Mouse (Mus musculus) activated CD4-positive, CD25-positive, alpha-beta regulatory T cell, adult 4 months (primary cell): Measurements from ENCODE around the gene Nosip. TPM values are rescaled to one million over a fixed set of nuclear protein-coding genes. Genes with fewer than 3 reads are reported as not detected.

ENCODE experiments used
- ATAC-seq: one replicate; pipeline ENCODE4 v1.8.0; 2017
- polyA plus RNA-seq, 2 experiments: library from polyadenylated mRNA; unstranded; fragments of 100-300 nt; shearing (Covaris generic); gene quantifications; one replicate each; pipeline ENCODE4 v1.2.1; 2017

Gene Nosip
- polyA plus RNA-seq, 2 experiments from 2014 or later: 143 to 161 TPM

DNA sequence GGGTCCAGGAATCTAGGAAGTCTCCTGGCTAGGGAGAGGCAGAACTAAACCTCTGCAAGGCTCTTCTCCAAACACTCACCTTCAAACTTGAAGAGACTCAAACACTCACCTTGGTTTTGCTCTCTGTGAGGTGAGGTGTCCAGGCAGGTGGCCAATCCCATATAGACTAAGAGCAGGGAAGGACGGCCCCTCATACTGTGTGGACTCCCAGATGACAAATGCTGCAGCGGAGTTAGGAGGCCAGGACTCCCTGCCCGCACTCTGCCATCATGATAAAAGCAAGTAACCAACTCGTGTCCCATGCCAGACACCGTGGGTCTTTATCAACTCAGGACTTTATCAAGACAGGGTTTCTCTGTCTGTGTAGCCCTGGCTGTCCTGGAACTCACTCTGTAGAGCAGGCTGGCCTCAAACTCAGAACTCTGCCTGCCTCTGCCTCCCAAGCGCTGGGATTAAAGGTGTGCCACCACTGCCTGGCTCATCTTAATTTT, 1.6 kb upstream of the Nosip start:
- no peak for ATAC-seq

DNA sequence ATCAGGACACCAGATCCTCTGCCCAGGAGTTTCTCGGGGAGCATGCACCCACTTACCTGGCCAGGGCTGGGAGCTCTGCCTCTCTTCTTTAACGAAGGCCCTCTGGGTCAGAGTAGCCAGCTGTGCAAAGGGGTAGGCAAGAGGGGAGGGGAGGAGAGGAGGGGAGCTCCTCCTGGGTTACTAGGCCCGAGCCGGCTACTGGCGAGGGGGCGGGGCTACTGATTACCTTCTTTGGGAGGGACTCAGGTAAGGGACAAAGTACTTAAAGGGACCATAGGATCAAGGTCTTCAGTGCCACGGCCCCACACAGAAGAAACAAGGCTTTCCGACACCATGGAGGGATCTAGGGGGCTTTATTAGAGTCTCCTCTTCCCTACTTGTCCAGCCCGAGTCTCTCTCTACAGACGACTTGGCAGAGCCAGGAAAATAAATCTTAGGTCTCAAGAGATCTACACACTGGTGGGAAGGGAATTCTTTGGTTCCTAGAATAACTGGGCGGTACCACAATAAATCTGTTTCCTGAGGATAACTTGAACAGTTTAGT, 625 bp upstream of the Nosip start:
- ATAC-seq: no peak

DNA sequence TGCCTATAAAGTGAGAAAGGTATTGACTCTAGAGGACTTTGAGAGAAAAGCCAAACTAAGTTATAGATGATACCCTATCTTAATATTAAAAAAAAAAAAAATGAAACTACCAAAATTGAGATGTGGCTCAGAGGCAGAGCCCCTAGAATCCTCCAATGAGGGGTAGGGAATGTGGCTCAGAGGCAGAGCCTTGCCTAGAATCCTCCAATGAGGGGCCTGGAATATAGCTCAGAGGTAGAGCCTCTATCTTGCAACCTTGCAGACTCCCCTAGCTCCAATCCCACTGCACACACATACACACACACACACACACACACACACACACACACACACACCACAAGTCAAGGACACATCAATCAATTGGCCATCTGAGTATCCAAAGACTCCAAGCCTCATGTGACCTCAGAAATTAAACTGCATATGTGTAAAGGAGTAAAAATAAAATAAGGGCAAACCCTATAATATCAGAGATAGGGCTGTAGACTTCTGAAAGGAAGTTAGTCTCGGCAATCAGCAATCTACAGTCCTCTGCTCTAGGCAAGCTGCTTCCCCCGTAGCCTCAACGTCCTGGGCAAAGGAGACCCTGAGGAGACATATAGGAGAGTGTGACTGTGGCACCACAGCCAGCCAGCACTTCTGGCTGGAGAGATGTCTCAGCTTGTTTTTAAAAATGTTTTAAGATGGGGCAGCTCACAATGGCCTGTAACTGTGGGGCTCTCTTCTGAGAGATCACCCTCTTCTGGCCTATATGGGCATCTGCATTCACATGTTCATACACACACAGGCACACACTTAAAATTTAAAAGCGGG, 5.2 kb downstream of the Nosip start:
- ATAC-seq: no peak

DNA sequence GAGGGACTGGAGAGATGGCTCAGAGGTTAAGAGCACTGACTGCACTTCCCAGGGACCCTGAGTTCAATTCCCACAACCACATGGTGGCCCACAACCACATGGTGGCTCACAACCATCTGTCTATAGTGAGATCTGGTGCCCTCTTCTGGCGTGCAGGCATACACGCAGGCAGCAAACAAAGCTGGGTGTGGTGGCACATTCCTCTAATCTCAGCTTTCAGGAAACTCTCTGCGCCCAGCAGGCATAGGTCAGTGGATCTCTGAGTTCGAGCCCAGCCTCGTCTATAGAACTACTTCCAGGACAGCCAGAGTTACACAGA, 5.7 kb downstream of the Nosip start:
- ATAC-seq: no peak

DNA sequence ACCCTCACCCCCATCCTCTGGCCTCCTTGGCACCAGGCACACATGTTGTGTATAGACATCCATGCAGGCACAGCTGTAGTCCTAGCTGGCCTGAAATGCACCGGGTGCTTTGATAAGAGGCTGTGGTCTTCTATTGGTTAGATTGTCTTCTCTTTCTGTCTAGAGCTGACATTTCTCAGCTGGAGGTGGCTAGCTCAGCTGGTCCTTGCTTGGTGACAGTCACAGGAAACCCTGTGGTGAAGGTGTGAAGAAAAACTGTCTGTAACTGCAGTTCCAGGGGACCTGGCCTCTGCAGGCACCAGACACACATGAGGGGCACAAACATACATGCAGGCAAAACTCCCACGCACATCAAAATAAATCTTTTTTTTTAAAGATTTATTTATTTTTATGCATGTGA, 7.4 kb downstream of the Nosip start:
- peak; percentile 85 for ATAC-seq

DNA sequence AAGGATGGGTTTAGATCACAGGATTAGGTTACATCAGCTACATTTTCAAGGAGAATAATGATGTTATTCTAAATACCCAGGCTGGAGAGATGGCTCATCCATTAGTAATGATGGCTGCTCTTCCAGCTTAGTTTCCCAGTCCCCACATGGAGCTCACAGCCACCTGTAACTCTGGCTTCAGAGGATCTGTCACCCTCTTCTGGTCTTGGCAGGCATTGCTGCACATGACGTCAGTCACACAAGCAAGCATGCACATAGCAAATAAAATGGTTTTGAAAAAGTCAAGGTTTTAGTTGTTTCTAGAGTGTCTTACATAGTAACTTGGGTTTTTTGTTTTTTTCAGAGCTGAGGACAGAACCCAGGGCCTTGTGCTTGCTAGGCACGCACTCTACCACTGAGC, 10.0 kb downstream of the Nosip start:
- no peak for ATAC-seq

DNA sequence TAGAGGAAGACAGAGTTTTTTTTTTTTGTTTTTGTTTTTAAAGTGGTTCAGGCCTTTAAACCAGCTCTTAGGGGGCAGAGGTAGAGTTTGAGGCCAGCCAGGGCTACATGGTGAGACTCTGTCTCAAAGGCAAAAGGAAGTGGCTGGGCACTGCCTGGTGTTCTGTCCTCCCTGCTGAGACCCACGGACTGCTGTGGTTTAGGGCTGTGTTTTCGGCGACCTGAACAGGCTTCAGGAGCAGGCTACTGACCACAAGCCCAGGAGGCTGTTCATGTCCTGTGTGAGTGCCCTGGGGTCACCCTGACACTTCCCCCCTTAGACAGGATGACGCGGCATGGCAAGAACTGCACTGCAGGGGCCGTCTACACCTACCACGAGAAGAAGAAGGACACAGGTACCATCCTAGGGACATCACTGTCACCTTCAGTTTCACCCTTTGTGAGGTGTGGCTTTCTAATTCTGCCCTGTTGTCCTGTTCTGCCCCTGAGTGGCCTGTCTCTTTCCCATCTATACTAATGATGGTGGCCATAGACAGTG, 11.0 kb downstream of the Nosip start:
- ATAC-seq: no peak

DNA sequence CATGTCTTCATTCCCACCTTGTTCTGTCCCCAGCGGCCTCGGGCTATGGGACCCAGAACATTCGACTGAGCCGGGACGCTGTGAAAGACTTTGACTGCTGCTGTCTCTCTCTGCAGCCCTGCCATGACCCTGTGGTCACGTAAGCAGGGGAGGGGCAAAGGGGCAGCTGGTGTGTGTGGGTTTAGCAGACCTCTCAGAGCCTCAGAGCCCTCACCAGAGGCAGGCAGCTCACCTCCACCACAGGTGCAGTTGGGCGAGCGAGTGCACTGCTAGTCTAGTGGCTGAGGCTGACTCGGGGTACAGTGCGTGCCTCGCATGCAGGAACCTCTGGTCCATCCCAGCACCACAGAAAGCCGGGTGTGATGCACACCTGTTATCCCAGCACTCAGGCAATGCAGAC, 11.7 kb downstream of the Nosip start:
- no peak for ATAC-seq

DNA sequence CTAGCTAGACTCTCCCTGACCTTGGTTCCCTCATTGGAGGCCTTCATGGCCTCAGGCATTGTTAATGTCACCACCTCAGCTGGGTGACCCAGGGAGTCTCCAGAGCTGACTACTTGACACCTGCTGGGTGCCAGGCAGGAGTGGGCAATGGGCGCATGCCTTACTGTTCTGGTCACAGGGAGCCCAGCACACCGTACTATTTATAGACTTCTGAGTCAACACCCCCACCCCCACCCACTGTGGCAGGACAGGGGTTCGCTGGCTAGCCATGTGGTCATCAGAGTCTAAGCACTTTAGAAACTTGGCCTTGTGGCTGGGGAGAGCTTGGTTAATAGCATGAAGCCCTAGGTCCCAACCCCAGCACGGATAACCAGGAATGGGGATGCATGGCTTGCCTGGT, 13.2 kb downstream of the Nosip start:
- ATAC-seq: no peak

DNA sequence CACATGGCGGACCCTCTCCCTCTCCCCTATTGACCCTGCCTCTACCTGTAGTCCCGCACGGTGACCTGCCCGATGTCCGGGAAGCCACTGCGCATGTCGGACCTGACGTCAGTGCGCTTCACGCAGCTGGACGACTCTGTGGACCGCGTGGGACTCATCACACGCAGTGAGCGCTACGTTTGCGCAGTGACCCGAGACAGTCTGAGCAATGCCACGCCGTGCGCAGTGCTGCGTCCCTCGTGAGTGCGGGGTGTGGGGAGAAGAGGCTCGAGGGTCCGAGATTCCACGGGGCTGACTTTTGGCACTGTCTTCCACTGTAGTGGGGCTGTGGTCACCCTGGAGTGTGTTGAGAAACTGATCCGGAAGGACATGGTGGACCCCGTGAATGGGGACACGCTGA, 14.3 kb downstream of the Nosip start:
- no peak for ATAC-seq

DNA sequence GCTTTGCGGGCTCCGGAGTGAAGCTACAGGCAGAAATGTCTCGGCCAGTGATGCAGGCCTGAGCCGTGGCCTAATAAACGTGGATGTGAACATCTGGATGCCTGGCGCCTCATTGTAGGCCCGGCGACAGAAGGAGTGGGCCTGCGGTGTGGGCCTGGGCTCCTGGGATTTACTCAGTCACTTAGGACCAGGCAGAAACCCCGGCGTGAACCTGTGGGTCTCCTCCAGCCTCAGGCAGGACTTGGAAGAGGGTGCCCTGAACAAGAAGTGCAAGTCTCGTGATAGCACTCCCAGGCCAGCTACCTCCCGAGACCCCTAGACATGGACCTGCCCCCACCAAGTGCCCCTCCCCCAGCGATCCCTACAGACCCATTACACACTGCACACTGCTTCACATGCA, 15.1 kb downstream of the Nosip start:
- ATAC-seq: no peak

DNA sequence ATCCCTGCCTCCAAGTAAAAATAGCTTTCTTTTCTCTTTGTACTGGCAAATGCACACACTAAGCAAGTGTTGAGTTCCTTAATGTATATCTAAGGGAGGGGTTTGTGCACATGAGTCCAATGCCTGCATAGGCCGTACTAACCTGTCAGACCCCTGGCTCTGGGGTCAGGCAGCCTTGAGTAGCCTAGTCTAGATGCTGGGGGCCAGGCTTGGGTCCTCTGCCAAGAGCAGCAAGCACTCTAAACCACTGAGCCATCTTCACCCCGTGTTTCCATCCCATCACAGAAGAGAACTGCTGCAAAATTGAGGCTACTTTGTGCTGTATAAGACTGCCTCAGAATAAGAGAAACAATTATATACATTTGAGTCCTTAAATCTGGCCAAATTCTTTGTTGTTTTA, 15.6 kb downstream of the Nosip start:
- no peak for ATAC-seq

DNA sequence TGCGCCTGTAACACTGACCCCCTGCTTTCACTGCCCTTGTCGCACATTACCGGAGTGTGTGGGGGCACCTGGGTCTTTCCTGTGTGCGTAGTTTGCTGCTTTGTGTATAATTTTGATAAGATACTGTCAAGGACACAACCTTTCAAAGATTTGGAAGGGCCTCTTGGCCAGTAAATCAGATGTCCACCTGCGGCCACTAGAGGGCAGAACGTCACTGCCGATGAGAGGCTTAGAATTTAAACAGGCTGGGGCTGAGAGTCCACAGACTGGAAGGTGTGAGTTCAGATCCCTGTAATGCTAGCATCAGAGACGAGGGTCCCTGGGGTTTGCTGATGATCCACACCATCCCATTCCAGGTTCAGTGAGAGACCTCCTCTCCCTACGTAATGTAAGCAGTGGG, 16.3 kb downstream of the Nosip start:
- ATAC-seq: no peak

DNA sequence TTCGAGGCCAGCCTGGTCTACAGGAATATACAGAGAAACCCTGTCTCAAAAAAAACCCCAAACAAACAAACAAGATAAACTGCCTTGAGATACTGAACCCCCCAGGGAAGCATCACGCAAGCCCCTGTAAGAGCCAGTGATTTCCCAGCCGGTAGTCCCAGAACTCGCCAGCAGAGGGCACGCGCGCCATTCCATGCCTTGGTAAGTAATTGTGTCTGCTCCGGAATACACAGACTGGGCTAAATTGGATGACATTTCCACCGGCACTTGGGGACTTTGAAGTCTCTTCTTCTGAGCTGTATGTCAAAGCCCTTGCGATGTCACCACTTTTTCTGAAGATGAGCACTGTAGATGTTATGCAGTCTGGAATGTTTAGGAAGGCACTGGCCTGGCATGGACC, 17.6 kb downstream of the Nosip start:
- peak; percentile 50 for ATAC-seq

DNA sequence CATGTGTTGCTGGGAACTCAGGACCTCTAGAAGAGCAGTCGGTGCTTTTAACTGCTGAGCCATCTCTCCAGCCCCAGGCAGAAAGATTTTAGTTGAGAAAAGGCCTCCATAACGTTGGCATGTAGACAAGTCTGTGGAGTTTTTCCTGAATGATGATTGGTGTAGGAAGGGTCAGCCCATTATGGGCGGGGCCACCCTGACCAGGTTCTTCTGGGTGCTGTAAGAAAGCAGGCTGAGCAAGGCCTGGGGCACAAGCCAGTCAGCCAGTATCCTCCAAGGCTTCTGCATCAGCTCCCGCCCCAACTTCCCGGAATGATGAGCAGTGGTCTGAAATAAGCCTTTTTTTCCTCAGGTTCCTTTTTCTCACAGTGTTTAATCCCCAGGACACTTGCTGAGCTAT, 18.8 kb downstream of the Nosip start:
- ATAC-seq: no peak

DNA sequence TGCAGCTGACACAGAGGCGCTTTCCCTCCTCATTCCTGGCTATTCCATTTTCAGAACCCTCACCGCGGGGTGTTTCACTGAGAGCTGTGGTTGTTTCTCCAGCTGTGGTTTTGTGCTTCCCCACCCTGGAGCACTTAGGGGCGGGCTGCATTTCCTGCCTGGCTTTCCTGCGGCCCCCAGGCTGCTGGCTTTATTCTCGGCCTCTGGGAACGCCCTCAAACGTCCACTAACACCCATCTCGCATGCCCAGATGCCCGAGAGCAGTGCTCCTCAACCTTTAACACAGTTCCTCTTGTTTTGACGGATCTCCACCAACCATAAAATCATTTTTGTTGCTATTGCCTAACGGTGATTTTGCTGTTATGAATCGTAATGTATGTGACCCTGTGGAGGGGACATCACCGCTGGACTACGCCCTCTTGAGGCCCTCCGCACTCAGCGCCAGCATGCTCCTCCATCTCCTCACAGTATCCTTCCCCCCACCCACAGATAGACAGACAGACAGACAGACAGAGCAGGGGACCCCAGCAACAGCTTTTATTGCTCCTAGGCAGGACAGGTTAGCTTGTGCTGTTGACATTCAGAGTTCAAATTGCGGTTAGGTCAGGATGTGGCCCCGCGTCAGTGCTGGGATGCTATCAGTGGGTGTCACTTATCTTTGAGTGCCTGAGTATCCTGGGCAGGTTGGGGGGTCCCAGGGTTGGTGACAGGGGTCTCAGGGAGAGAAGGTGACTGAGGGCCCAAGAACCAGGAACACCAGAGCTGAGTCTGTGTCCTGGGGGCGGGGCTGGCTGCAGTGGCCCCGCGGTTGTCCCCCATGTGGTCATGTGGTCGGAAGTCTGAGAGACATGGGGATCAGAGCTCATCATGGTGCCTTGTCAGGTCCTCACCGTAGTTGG, 20.4 kb downstream of the Nosip start:
- ATAC-seq: peak; percentile 66

DNA sequence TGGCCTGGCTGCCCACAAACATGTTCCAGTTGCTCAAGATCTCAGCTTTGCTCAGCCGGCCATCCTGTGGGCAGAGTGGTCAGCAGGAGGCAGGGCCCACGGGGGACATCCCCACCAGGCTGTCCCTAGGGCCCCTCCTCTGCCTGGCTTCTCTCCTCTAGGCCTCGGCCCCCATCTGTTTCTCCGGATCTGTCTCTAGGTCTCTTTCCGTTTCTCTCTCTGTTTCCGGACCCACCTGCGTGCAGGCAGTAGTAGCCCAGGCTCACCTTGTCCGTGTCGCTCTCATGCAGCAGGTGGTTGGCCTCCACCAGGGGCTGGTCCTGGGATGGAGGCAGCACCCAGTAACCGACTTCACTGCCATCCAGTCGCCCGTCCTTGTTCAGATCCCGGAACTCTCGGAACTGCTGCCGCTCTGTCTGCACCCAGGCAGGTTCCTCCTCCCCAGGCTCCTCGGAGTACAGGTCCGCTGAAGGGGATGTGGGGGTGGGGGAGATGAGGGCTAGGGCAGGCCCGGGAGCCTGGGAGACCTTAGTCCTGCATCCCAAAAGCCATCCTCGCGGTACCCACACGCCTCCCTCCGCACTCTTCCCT, 21.2 kb downstream of the Nosip start:
- ATAC-seq: peak; percentile 35

DNA sequence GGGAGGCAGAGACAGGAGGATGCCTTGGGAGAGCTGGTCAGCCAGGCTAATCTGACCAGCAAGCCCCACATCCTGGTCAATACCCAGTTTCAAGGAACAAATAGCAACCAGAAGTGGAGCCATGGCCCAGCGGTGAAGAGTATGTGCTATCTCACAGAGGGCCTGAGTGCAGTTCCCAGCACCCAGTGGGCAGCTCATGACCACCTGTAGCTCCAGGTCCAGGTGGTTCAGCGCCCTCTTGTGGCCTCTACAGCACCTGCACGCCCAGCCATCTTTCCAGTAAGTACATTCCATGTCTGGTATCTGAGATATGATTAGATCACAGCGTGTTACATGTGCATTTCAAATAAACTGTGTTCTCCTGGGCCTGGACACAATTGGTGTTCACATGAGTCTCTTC, 23.9 kb downstream of the Nosip start:
- no peak for ATAC-seq

DNA sequence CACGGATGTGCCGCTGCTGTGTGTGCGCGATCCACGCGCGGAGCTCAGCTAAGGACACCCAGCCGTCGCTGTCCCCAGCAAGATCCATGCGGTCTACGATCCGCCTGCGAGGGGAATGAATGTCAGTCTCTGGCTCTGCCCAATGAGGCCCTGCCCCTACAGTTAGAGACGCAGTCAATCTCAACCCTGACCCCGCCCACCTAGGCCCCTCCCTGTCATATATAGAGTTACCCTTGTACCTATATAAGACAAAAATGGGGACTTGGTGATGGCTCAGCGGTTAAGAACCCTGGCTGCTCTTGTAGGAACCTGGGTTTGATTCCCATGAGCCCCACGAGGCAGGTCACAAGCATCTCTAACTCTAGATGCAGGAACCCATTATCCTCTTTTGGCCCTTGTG, 26.4 kb downstream of the Nosip start:
- no peak for ATAC-seq

DNA sequence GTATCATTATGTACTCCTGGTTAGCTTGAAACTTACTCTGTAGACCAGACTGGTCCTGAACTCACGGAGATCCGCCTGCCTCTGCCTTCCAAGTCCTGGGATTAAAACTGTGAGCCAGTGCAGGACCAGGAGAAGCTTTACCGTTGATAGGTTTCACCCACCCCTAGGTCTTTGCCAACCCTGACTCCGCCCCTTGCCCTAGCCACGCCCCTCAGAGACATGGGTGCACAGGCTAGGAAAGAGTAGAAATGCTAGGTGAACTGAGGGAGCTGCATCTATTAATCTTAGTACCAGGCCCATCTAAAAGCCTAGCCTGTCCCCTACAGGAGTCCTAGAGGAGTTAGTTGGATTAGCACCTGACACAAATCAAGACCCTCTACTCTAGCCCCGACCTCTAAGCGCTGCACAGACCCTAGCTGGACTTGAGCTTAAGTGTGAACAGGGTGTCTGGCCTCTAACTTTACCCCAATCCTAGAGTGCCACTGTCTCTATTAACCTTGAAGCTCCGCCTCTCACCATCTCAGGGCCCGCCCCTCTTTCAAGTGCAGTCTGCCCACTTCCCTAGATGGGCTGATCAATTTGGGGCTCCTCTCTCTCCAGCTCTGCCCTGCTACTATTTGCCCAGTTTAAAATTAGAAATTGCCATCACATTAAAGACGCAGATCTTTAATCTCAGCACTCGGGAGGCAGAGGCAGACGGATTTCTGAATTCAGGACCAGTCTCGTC, 28.2 kb downstream of the Nosip start:
- ATAC-seq: no peak

DNA sequence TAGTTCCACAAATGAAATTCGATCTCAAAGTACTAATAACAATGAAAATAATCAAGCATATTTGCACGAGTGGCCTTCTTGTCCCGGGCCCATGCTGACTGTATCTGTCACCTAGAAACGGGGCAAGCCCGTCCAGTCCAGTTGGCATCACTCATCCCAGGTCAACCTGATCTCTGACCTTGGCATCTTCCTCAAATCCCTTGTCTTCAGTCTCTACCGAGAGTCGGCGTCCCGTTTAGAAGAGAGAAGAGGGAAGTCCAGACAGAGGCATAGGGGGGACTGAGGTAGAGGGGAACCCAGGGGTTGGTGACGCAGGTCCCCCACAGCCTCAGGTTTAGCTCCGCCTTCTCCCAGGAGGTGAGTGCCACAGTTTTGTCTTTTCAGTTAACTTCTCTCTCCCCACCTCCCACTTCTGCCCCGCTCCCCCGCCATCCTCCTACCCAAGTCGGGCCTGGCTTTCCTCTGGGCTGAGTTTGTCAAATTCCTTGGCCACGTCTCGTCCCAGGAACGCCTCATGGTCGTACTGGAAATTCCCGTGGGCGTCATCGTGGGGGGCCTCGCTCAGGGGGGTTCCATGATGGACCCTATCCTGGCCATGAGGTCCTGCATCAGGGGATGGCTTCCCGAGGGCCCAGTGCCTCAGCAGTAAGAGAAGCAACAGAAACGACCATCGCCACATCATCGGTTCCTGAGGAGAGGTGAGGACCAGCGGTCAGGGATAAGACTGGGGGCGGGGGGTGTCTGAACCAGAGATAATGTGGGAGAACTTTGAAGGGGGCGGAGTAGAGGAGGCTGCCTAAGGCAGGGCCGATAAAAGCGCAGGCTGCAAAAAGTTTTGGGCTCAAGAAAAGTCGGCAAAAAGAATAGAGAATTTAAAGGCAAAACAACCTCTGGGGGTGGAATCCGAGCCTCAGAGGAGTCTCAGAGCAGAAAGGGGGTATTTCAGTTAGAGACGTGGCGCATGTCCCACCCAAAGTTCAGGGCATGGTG, 29.1 kb downstream of the Nosip start:
- ATAC-seq: no peak
